Mouse (Mus musculus): ENCODE data around the gene Cops7b. TPM values are rescaled to one million over a fixed set of nuclear protein-coding genes. Genes with fewer than 3 reads are reported as not detected.

Cops7b gene
- polyA plus RNA-seq, 1 experiment: 32.2 TPM

DNA sequence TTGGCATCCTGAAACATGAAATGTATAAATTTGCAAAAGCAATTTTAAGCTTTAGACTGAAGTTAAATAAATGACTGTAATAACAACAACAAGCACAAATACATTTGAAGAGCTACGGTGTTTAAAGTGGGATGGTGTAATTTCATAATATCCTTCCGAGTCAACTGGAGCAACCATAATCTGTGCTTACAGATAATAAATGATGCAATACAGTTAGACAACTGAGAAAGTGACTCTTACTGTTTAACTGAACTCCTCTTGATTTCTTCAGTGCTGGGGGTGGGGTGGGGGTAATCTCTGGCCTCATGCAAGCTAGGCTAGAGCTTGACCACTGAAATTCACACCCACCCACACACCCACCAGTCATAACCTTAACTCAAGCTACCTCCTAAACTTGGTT lies 11.3 kb upstream of the Cops7b start:
- Histone ChIP-seq H3K27me3 (ENCODE audit: control insufficient read depth, insufficient read depth, low read length) (no peaks in the 10 kb centered on the region), H3K27ac (ENCODE audit: control insufficient read depth, insufficient read depth, low read depth, low read length) (no peak overlapping the region), H3K36me3 (ENCODE audit: control insufficient read depth, insufficient read depth, low read length) (no peaks in the 10 kb centered on the region; the same call in 1 of the 2 replicates), H3K4me3 (ENCODE audit: control insufficient read depth, low read depth, low read length) (no peak overlapping the region), H3K4me1 (ENCODE audit: control insufficient read depth, insufficient read depth, low read length) (no peaks in the 10 kb centered on the region)
- no peak for TF ChIP-seq POLR2A (IDR thresholded peaks at IDR 0.05; ENCODE audit: control insufficient read depth, low read depth, low read length)
- no peak for TF ChIP-seq CTCF (IDR thresholded peaks at IDR 0.05; ENCODE audit: control insufficient read depth, insufficient read depth, insufficient replicate concordance, low read depth, low read length)

DNA sequence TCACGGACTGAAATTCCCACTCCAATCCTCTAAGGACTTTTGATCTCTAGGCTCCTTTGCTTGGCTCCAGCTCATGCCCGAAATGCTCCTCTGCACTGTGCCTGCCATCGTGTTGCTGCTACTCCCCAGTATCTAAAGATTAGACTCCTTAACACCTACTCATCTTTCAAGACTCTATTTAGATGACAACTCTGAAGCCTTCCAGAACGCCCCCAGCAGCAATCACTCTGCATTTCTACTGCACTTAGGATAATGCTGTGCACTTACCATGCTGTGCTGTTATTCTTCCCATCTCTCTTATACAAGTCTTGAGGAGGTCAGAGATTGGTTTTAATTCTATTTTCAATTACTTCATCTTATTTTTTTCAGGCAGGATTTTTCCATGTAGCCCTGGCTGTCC lies 10.8 kb upstream of the Cops7b start:
- Histone ChIP-seq H3K27ac (ENCODE audit: control insufficient read depth, insufficient read depth, low read depth, low read length) (no peak overlapping the region), H3K27me3 (ENCODE audit: control insufficient read depth, insufficient read depth, low read length) (no peaks in the 10 kb centered on the region)

DNA sequence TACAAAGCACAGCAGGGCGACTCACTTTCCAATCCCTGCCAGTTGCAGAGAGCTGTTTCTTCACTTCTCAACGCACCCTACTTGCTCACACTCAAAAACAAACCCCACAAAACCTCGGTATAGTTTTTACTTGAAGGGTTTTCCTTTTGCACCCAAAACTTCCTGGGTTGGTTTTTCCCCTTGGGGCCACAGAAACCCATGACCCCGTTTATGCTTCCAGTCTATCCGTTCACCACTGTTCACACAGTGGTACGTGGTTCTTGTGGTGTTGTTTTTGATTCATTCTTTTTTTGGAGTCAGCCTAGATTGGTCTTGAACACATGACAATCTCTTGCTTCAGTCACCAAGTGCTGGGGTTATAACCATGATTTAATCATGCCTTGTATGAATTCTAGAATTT lies 2.3 kb upstream of the Cops7b start:
- Histone ChIP-seq H3K36me3 (ENCODE audit: control insufficient read depth, insufficient read depth, low read length) (no peaks in the 10 kb centered on the region), H3K27ac (ENCODE audit: control insufficient read depth, insufficient read depth, low read depth, low read length) (no peak overlapping the region), H3K4me3 (ENCODE audit: control insufficient read depth, low read depth, low read length) (no peak overlapping the region), H3K4me1 (ENCODE audit: control insufficient read depth, insufficient read depth, low read length) (no peaks in the 10 kb centered on the region), H3K27me3 (ENCODE audit: control insufficient read depth, insufficient read depth, low read length) (no peaks in the 10 kb centered on the region)
- no peak for TF ChIP-seq CTCF (IDR thresholded peaks at IDR 0.05; ENCODE audit: control insufficient read depth, insufficient read depth, insufficient replicate concordance, low read depth, low read length)
- TF ChIP-seq POLR2A (IDR thresholded peaks at IDR 0.05; ENCODE audit: control insufficient read depth, low read depth, low read length): no peak

More for the DNA sequence above, 10.8 kb upstream of the Cops7b start:
- Histone ChIP-seq H3K4me3 (ENCODE audit: control insufficient read depth, low read depth, low read length) (no peak overlapping the region), H3K4me1 (ENCODE audit: control insufficient read depth, insufficient read depth, low read length) (no peaks in the 10 kb centered on the region), H3K36me3 (ENCODE audit: control insufficient read depth, insufficient read depth, low read length) (no peaks in the 10 kb centered on the region)
- TF ChIP-seq POLR2A (IDR thresholded peaks at IDR 0.05; ENCODE audit: control insufficient read depth, low read depth, low read length): no peak
- TF ChIP-seq CTCF (IDR thresholded peaks at IDR 0.05; ENCODE audit: control insufficient read depth, insufficient read depth, insufficient replicate concordance, low read depth, low read length): no peak

DNA sequence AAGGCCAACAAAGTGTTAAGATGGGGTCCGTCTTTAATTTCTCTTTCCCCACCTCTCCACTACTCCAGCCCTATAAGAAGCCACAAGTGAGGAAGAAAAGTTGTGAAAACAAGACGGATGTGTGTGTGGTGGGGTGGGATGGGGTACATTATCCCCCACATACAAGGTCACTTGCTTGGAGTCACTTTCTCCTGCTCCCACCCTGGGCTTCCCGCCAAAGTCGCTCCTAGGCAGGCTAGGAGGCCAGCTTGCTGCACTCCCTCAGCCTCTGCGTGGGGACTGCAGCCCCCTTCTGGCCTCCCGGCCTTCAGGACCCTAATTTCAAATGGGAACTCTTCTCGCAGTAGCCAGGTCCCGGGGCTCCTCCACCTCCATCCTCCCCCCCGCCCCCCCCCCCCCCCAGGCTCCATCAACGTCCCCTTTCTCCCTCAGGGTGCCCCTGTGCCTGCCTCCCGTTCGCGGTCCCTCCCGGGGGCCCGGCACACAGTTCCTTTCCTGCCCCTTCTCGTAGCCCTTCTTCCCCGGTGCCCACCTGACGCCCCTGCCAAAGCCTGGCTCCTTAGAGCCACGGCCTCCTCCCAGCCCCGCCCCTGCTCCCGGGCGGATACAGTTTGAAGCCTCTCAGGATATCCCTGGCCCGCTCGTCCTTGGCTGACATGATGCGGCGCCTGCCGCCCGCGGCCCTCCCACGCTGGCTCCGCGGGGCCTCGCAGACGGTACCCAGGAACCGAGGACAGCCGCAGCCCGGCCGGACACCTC lies 833 bp upstream of the Cops7b start:
- peak overlapping the region; percentile 92 for H3K4me3 ChIP-seq (ENCODE audit: control insufficient read depth, low read depth, low read length)

DNA sequence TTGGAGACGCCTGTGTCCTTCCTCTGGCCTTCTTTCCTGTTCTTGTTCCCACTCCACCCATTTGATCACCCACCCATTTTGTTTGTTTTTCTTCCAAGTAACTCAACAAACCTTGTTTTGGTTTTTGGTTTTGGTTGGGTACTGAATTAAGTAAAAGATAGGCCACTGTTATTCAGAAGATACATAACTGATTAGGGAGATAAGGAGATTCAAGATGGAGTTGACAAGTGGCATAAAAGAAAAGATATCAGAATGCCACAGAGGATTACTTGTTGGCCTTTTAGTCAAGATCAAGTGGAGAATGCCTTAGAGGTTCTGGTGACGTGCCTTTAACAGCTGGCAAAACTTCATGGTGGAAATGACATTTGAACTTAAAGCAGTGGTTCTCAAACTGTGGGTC lies 1.0 kb downstream of the Cops7b start:
- Histone ChIP-seq H3K4me1 (ENCODE audit: control insufficient read depth, insufficient read depth, low read length) (no peaks in the 10 kb centered on the region), H3K27ac (ENCODE audit: control insufficient read depth, insufficient read depth, low read depth, low read length) (no peak overlapping the region), H3K27me3 (ENCODE audit: control insufficient read depth, insufficient read depth, low read length) (no peaks in the 10 kb centered on the region), H3K4me3 (ENCODE audit: control insufficient read depth, low read depth, low read length) (peak overlapping the region; percentile 45; the same call in 1 of the 2 replicates), H3K36me3 (ENCODE audit: control insufficient read depth, insufficient read depth, low read length) (no peaks in the 10 kb centered on the region)
- no peak for TF ChIP-seq POLR2A (IDR thresholded peaks at IDR 0.05; ENCODE audit: control insufficient read depth, low read depth, low read length)
- no peak for TF ChIP-seq CTCF (IDR thresholded peaks at IDR 0.05; ENCODE audit: control insufficient read depth, insufficient read depth, insufficient replicate concordance, low read depth, low read length)

More for the DNA sequence above, 833 bp upstream of the Cops7b start:
- no peaks in the 10 kb centered on the region for H3K27me3 ChIP-seq (ENCODE audit: control insufficient read depth, insufficient read depth, low read length)
- no peaks in the 10 kb centered on the region for H3K4me1 ChIP-seq (ENCODE audit: control insufficient read depth, insufficient read depth, low read length)
- H3K27ac ChIP-seq (ENCODE audit: control insufficient read depth, insufficient read depth, low read depth, low read length): peak overlapping the region; percentile 93
- TF ChIP-seq POLR2A (IDR thresholded peaks at IDR 0.05; ENCODE audit: control insufficient read depth, low read depth, low read length): no peak
- TF ChIP-seq CTCF (IDR thresholded peaks at IDR 0.05; ENCODE audit: control insufficient read depth, insufficient read depth, insufficient replicate concordance, low read depth, low read length): no peak
- no peaks in the 10 kb centered on the region for H3K36me3 ChIP-seq (ENCODE audit: control insufficient read depth, insufficient read depth, low read length)

DNA sequence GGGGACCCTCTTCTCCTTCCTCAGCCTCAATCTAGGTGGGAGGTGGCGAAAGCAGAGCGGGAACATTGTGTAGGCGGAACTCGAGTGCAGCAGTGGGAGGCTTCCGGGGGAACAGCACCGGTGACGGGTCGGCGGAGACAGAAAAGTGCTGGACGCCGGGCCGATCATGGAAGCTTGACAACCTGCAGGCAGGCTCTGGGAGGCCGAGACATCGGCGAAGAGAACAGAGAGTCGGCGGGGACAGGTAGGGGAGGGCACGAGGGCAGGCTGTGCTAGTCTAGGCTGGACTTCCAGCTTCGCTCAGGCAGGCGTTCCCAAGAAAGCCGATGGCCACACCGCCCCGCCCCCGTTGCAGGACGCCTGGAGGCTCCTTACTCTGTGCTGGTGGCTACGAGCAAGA lies 4.3 kb downstream of the Cops7b start:
- no peaks in the 10 kb centered on the region for H3K27me3 ChIP-seq (ENCODE audit: control insufficient read depth, insufficient read depth, low read length)
- no peak overlapping the region for H3K27ac ChIP-seq (ENCODE audit: control insufficient read depth, insufficient read depth, low read depth, low read length)
- H3K4me1 ChIP-seq (ENCODE audit: control insufficient read depth, insufficient read depth, low read length): no peaks in the 10 kb centered on the region
- peak; percentile 65 for TF ChIP-seq POLR2A (IDR thresholded peaks at IDR 0.05; ENCODE audit: control insufficient read depth, low read depth, low read length)
- no peak for TF ChIP-seq CTCF (IDR thresholded peaks at IDR 0.05; ENCODE audit: control insufficient read depth, insufficient read depth, insufficient replicate concordance, low read depth, low read length)
- peak overlapping the region; percentile 96 for H3K4me3 ChIP-seq (ENCODE audit: control insufficient read depth, low read depth, low read length)
- no peaks in the 10 kb centered on the region for H3K36me3 ChIP-seq (ENCODE audit: control insufficient read depth, insufficient read depth, low read length)

DNA sequence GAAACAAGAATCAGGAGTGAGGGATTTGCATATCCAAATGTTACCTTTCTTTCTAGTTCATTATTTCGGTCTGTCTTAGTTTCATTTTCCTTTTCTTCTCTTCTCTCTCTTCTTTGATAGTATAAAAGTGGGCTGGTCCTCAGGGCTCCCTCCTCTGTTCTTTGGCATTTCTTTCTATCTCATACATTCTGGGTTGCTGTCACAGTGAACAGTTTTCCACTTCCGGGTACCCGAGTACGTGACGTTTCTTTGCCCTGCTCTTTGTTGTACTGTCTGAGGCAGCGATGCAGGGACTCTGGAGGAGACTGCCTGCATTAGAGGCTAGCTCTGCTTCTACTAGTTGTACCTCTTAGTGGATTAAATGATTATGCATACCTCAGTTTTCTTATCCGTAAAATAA lies 11.8 kb downstream of the Cops7b start:
- H3K4me3 ChIP-seq (ENCODE audit: control insufficient read depth, low read depth, low read length): no peak overlapping the region
- H3K27me3 ChIP-seq (ENCODE audit: control insufficient read depth, insufficient read depth, low read length): no peaks in the 10 kb centered on the region
- H3K4me1 ChIP-seq (ENCODE audit: control insufficient read depth, insufficient read depth, low read length): no peaks in the 10 kb centered on the region

More for the DNA sequence above, 11.8 kb downstream of the Cops7b start:
- Histone ChIP-seq H3K27ac (ENCODE audit: control insufficient read depth, insufficient read depth, low read depth, low read length) (no peak overlapping the region), H3K36me3 (ENCODE audit: control insufficient read depth, insufficient read depth, low read length) (no peaks in the 10 kb centered on the region; the same call in 1 of the 2 replicates)
- TF ChIP-seq CTCF (IDR thresholded peaks at IDR 0.05; ENCODE audit: control insufficient read depth, insufficient read depth, insufficient replicate concordance, low read depth, low read length): no peak
- TF ChIP-seq POLR2A (IDR thresholded peaks at IDR 0.05; ENCODE audit: control insufficient read depth, low read depth, low read length): no peak

Data from testis, adult 2 months (tissue).